ENCODE assay signal across 17 mouse cellular contexts in genomic region chr9:13697041-13697811, GRCm38 (mm10). TPM values are rescaled to one million over a fixed set of nuclear protein-coding genes. Genes with fewer than 3 reads are reported as not detected.
A peak's percentile ranks its signal among the peaks of the same experiment; 100 is the strongest.
DNase-seq lines count a peak whose midpoint lies in the region; ATAC-seq and TF ChIP-seq lines count a peak whose summit lies in the region.
"Had no signal": no experiment of that assay in that cellular context is flagged by ENCODE, and none has a peak within 500 bp of the region (broad histone marks: within the 10 kb centered on the region; RNA-seq: fewer than 3 reads in every experiment).

No protein-coding gene starts in this region.

- DNase-seq in heart, adult 8-10 months (ENCODE audit: low spot score): peak; percentile 19
- no peak for DNase-seq in heart, adult 18-20 months
- DNase-seq in neural tube, embryonic 11.5 days (ENCODE audit: low spot score): peak; percentile 21
- peak; percentile 44 for DNase-seq in embryonic facial prominence, embryonic 14.5 days (ENCODE audit: low spot score)
- no peak for DNase-seq in kidney, adult 2 months
- DNase-seq in thymus, postnatal 14 days: no peak
- DNase-seq: adrenal gland, adult 2 months; cerebellum, adult 11 months; layer of hippocampus, adult 9-11 months; thymus, adult 18-20 months had no signal

- H3K9me3 ChIP-seq in neural tube, embryonic 11.5 days (ENCODE audit: control insufficient read depth, low read length): no peaks in the 10 kb centered on the region
- H3K9me3 ChIP-seq in neural tube, embryonic 15.5 days (replicated peaks): no peaks in the 10 kb centered on the region
- H3K9me3 ChIP-seq in embryonic facial prominence, embryonic 14.5 days (ENCODE audit: control insufficient read depth, low read length): no peaks in the 10 kb centered on the region
- no peaks in the 10 kb centered on the region for H3K9me3 ChIP-seq in stomach, embryonic 16.5 days (replicated peaks; ENCODE audit: control insufficient read depth, low read length)
- H3K9me3 ChIP-seq: forebrain, embryonic 12.5 days had no signal

- ATAC-seq in neural tube, embryonic 11.5 days (ENCODE audit: insufficient read depth, low FRiP score, low TSS enrichment): no peak
- ATAC-seq in neural tube, embryonic 15.5 days (ENCODE audit: low FRiP score): no peak
- 0 out of 2 replicates have a peak, but pooled peaks have one; percentile 30 for ATAC-seq in embryonic facial prominence, embryonic 14.5 days (ENCODE audit: low read depth)
- ATAC-seq in stomach, embryonic 16.5 days (ENCODE audit: insufficient read depth, low FRiP score): peak; percentile 58; the same call in 1 of the 2 replicates

- no peak overlapping the region for H3K27ac ChIP-seq in neural tube, embryonic 11.5 days (ENCODE audit: low read depth, low read length)
- no peak overlapping the region for H3K27ac ChIP-seq in neural tube, embryonic 15.5 days (replicated peaks)
- H3K27ac ChIP-seq in embryonic facial prominence, embryonic 14.5 days (replicated peaks; ENCODE audit: low read depth, low read length): peak overlapping the region; percentile 28; the same call in 1 of the 2 replicates
- H3K27ac ChIP-seq in stomach, embryonic 16.5 days (ENCODE audit: low read length): peak overlapping the region; percentile 58
- no peak overlapping the region for H3K27ac ChIP-seq in kidney, adult 2 months (ENCODE audit: insufficient read depth, low read depth, low read length)
- H3K27ac ChIP-seq: forebrain, embryonic 12.5 days; heart, adult 2 months had no signal

- no peaks in the 10 kb centered on the region for H3K4me1 ChIP-seq in neural tube, embryonic 11.5 days (ENCODE audit: control insufficient read depth, insufficient read depth, low read length)
- H3K4me1 ChIP-seq in neural tube, embryonic 15.5 days: 0 out of 2 replicates have a peak, but pooled peaks cover 3% of the 10 kb centered on the region
- H3K4me1 ChIP-seq in embryonic facial prominence, embryonic 14.5 days (ENCODE audit: control insufficient read depth, insufficient read depth, low read length): peaks cover 6% of the 10 kb centered on the region
- H3K4me1 ChIP-seq in stomach, embryonic 16.5 days (ENCODE audit: control insufficient read depth, insufficient read depth, low read length): peaks cover 14% of the 10 kb centered on the region
- no peaks in the 10 kb centered on the region for H3K4me1 ChIP-seq in kidney, adult 2 months (ENCODE audit: control insufficient read depth, insufficient read depth, low read length)

- no peak for TF ChIP-seq CTCF in kidney, adult 2 months (conservative IDR thresholded peaks at IDR 0.05; ENCODE audit: insufficient read depth, insufficient read length, low read depth, low read length)

- H3K36me3 ChIP-seq in neural tube, embryonic 11.5 days (ENCODE audit: control insufficient read depth, insufficient read depth, low read length): no peaks in the 10 kb centered on the region
- no peaks in the 10 kb centered on the region for H3K36me3 ChIP-seq in neural tube, embryonic 15.5 days
- no peaks in the 10 kb centered on the region for H3K36me3 ChIP-seq in embryonic facial prominence, embryonic 14.5 days (ENCODE audit: control insufficient read depth, insufficient read depth, low read length)
- H3K36me3 ChIP-seq in stomach, embryonic 16.5 days (ENCODE audit: control insufficient read depth, insufficient read depth, low read length): no peaks in the 10 kb centered on the region
- no peaks in the 10 kb centered on the region for H3K36me3 ChIP-seq in kidney, adult 2 months (ENCODE audit: control insufficient read depth, insufficient read depth, low read length)

- H3K27me3 ChIP-seq in neural tube, embryonic 11.5 days (ENCODE audit: control insufficient read depth, insufficient read depth, low read length): no peaks in the 10 kb centered on the region
- H3K27me3 ChIP-seq in neural tube, embryonic 15.5 days (replicated peaks): no peaks in the 10 kb centered on the region
- H3K27me3 ChIP-seq in embryonic facial prominence, embryonic 14.5 days (replicated peaks; ENCODE audit: control insufficient read depth, insufficient read depth, low read length): no peaks in the 10 kb centered on the region
- no peaks in the 10 kb centered on the region for H3K27me3 ChIP-seq in stomach, embryonic 16.5 days (ENCODE audit: control insufficient read depth, insufficient read depth, low read length)
- H3K27me3 ChIP-seq in kidney, adult 2 months (replicated peaks; ENCODE audit: control insufficient read depth, insufficient read depth, low read length): no peaks in the 10 kb centered on the region
- H3K27me3 ChIP-seq: CH12.LX; forebrain, embryonic 12.5 days had no signal

- WGBS in neural tube, embryonic 11.5 days: 67% methylated on average over 4 of the region's 4 CpGs
- 87% methylated on average over 4 of the region's 4 CpGs for WGBS in neural tube, embryonic 15.5 days
- 65% methylated on average over 4 of the region's 4 CpGs for WGBS in embryonic facial prominence, embryonic 14.5 days
- 51% methylated on average over 4 of the region's 4 CpGs for WGBS in stomach, embryonic 16.5 days
- WGBS in kidney, adult 2 months: 78% methylated on average over 4 of the region's 4 CpGs

- no peak for TF ChIP-seq POLR2A in kidney, adult 2 months (IDR thresholded peaks at IDR 0.05; ENCODE audit: low read depth, low read length)

- no peak overlapping the region for H3K4me2 ChIP-seq in neural tube, embryonic 11.5 days (ENCODE audit: low read depth)
- no peak overlapping the region for H3K4me2 ChIP-seq in neural tube, embryonic 15.5 days
- H3K4me2 ChIP-seq in embryonic facial prominence, embryonic 14.5 days (ENCODE audit: low read depth, low read length): no peak overlapping the region
- no peak overlapping the region for H3K4me2 ChIP-seq in stomach, embryonic 16.5 days (ENCODE audit: low read depth, low read length)
- H3K4me2 ChIP-seq: forebrain, embryonic 12.5 days; liver, embryonic 11.5 days had no signal

- H3K4me3 ChIP-seq in neural tube, embryonic 11.5 days (ENCODE audit: low read depth, low read length): no peak overlapping the region
- no peak overlapping the region for H3K4me3 ChIP-seq in neural tube, embryonic 15.5 days (replicated peaks)
- H3K4me3 ChIP-seq in embryonic facial prominence, embryonic 14.5 days (ENCODE audit: low read depth, low read length): no peak overlapping the region
- H3K4me3 ChIP-seq in stomach, embryonic 16.5 days (replicated peaks; ENCODE audit: low read length): no peak overlapping the region
- no peak overlapping the region for H3K4me3 ChIP-seq in kidney, adult 2 months (ENCODE audit: insufficient read depth, low read depth, low read length)
- H3K4me3 ChIP-seq: forebrain, embryonic 12.5 days; heart, adult 2 months; myocyte had no signal

- H3K9ac ChIP-seq in neural tube, embryonic 11.5 days (ENCODE audit: low read length): no peak overlapping the region
- H3K9ac ChIP-seq in neural tube, embryonic 15.5 days (replicated peaks): no peak overlapping the region
- H3K9ac ChIP-seq in embryonic facial prominence, embryonic 14.5 days (ENCODE audit: low read depth, low read length): no peak overlapping the region
- H3K9ac ChIP-seq in stomach, embryonic 16.5 days (ENCODE audit: low read length): no peak overlapping the region
- H3K9ac ChIP-seq: forebrain, embryonic 12.5 days had no signal

RNA-seq across cellular contexts. Expression of gene Mtmr2, which starts 51.0 kb away (rescaled TPM):
- 10 to 100 TPM; 16.7 to 20.1 (median 17.7) TPM for total RNA-seq in heart, adult 8-10 months (2022)
- total RNA-seq in heart, adult 18-20 months (2021): 10 to 100 TPM; 18.5 to 20.0 TPM
- polyA plus RNA-seq in neural tube, embryonic 11.5 days (2014; fragmentation: Nextera tagmentation; extraction: Ambion mirVana): 82.7 and 85.2 TPM in 2 replicates
- 49.8 and 53.2 TPM in 2 replicates for polyA plus RNA-seq in neural tube, embryonic 15.5 days (2015; fragmentation: Nextera tagmentation; extraction: Ambion mirVana)
- polyA plus RNA-seq in embryonic facial prominence, embryonic 14.5 days (2014; fragmentation: Nextera tagmentation; extraction: Ambion mirVana): 64.9 and 72.3 TPM in 2 replicates
- 65.7 and 70.4 TPM in 2 replicates for polyA plus RNA-seq in stomach, embryonic 16.5 days (2015; fragmentation: Nextera tagmentation; extraction: Ambion mirVana)
- polyA plus RNA-seq in kidney, adult 2 months (2012; rRNA removed): 25.2 and 32.2 TPM in 2 replicates

Comparison
In these comparisons a context has a peak if more than half of its experiments do, and no peak if none do; other contexts are left out.
1. DNase-seq: peak in heart, adult 8-10 months (single experiment), neural tube, embryonic 11.5 days (single experiment) and embryonic facial prominence, embryonic 14.5 days (single experiment); none in heart, adult 18-20 months (0 of 2), kidney, adult 2 months (single experiment) and thymus, postnatal 14 days (single experiment).
2. ATAC-seq: peak in embryonic facial prominence, embryonic 14.5 days (single experiment) and stomach, embryonic 16.5 days (single experiment); none in neural tube, embryonic 11.5 days (single experiment) and neural tube, embryonic 15.5 days (single experiment).
3. H3K27ac ChIP-seq: peak in embryonic facial prominence, embryonic 14.5 days (single experiment) and stomach, embryonic 16.5 days (single experiment); none in neural tube, embryonic 11.5 days (single experiment), neural tube, embryonic 15.5 days (single experiment) and kidney, adult 2 months (single experiment).